Mouse (Mus musculus) embryonic facial prominence, embryonic 14.5 days (tissue): Measurements from ENCODE around the gene Olfr1555-ps1. TPM values are rescaled to one million over a fixed set of nuclear protein-coding genes. Genes with fewer than 3 reads are reported as not detected.

Experiments used
- ATAC-seq: fragments of 200-750 bp; cut with Nextera tagmentation; 2 replicates; pipeline ENCODE4 v1.8.0; 2017; ENCODE audit warnings: low read depth, moderate number of reproducible peaks, moderate TSS enrichment
- DNase-seq: peaks from one replicate; pipeline ENCODE4 v3.0.0-alpha.2; 2015; ENCODE audit warnings: low spot score
- H3K27ac ChIP-seq: fragments of 300-500 bp; sonication (generic); replicated peaks from 2 replicates; pipeline ENCODE4 v1.5.1; 2014; ENCODE audit warnings: low read depth, mild to moderate bottlenecking, low read length, moderate library complexity
- H3K27me3 ChIP-seq: fragments of 300-500 bp; sonication (generic); replicated peaks from 2 replicates; pipeline ENCODE4 v1.6.1; 2014; ENCODE audit warnings: low read length; ENCODE audit not compliant: control insufficient read depth, insufficient read depth
- H3K36me3 ChIP-seq: fragments of 300-500 bp; sonication (generic); 2 replicates; pipeline ENCODE4 v1.6.1; 2014; ENCODE audit warnings: low read length, mixed read lengths; ENCODE audit not compliant: control insufficient read depth, insufficient read depth
- H3K4me1 ChIP-seq: fragments of 300-500 bp; sonication (generic); 2 replicates; pipeline ENCODE4 v1.6.1; 2014; ENCODE audit warnings: antibody characterized with exemption, low read length; ENCODE audit not compliant: control insufficient read depth, insufficient read depth
- H3K4me2 ChIP-seq: fragments of 300-500 bp; sonication (generic); 2 replicates; pipeline ENCODE4 v1.6.1; 2014; ENCODE audit warnings: low read depth, mild to moderate bottlenecking, low read length, moderate library complexity, mixed read lengths
- H3K4me3 ChIP-seq: fragments of 300-500 bp; sonication (generic); 2 replicates; pipeline ENCODE4 v1.5.1; 2014; ENCODE audit warnings: low read depth, mild to moderate bottlenecking, low read length
- H3K9ac ChIP-seq: fragments of 300-500 bp; sonication (generic); 2 replicates; pipeline ENCODE4 v1.6.1; 2014; ENCODE audit warnings: low read depth, mild to moderate bottlenecking, low read length, moderate library complexity, mixed read lengths
- H3K9me3 ChIP-seq: fragments of 300-500 bp; sonication (generic); 2 replicates; pipeline ENCODE4 v1.6.1; 2016; ENCODE audit warnings: low read length; ENCODE audit not compliant: control insufficient read depth
- WGBS: fragments of 180-500 bp; shearing (Covaris S2); extraction: QIAGEN DNeasy Blood & Tissue Kit; methylation state at CpG from one replicate; pipeline ENCODE4 v1.1.7; 2014; 5-methylcytosine and 5-hydroxymethylcytosine counted together
- polyA plus RNA-seq: library from polyadenylated mRNA; unstranded; fragments of >200 nt; fragmentation: Nextera tagmentation; extraction: Ambion mirVana; gene quantifications from 2 replicates; pipeline ENCODE4 v1.2.1, GENCODE M21; 2014

Olfr1555-ps1 gene
- polyA plus RNA-seq, 1 experiment from 2014 or later, result 0.14 TPM

GRCm38 (mm10) chr19:12115797-12116196 lies 54.1 kb downstream of the Olfr1555-ps1 start, which contains the start of gene Olfr1428:
TSS of gene Olfr1428 (minus strand) at chr19:12115897.
- Histone ChIP-seq H3K36me3 (no peaks in the 10 kb centered on the region), H3K27ac (no peak within 1 kb of the TSS), H3K4me2 (no peak within 1 kb of the TSS), H3K27me3 (no peaks in the 10 kb centered on the region), H3K4me1 (no peaks in the 10 kb centered on the region), H3K9me3 (no peaks in the 10 kb centered on the region), H3K9ac (no peak within 1 kb of the TSS), H3K4me3 (no peak within 1 kb of the TSS)
- DNase-seq (no peak), ATAC-seq (no peak)
- 63% methylated on average over 1 of the region's 1 CpGs for WGBS

Other genes starting within 250 kb of the Olfr1555-ps1 start
- gene Osbp, start 204.2 kb downstream of the Olfr1555-ps1 start, polyA plus RNA-seq, result 9.0 and 10.1 TPM in 2 replicates
- gene Olfr1423, start 128.8 kb downstream of the Olfr1555-ps1 start, polyA plus RNA-seq, result not detected in 2 replicates
- gene Olfr1424, start 107.4 kb downstream of the Olfr1555-ps1 start, polyA plus RNA-seq, result not detected in 2 replicates
- gene Olfr1425, start 92.4 kb downstream of the Olfr1555-ps1 start, polyA plus RNA-seq, result not detected in 2 replicates
- not detected in 2 replicates for gene Olfr1426, start 78.1 kb downstream of the Olfr1555-ps1 start, polyA plus RNA-seq
- not detected in 2 replicates for gene Olfr1427, start 66.8 kb downstream of the Olfr1555-ps1 start, polyA plus RNA-seq
- 0.29 TPM in 1 of 2 replicates, not detected in the other for gene Olfr1428, start 54.2 kb downstream of the Olfr1555-ps1 start, polyA plus RNA-seq
- not detected in 2 replicates for gene Olfr76, start 46.9 kb downstream of the Olfr1555-ps1 start, polyA plus RNA-seq
- not detected in 2 replicates for gene Olfr1431, start 30.5 kb upstream of the Olfr1555-ps1 start, polyA plus RNA-seq
- 0.19 TPM in 1 of 2 replicates, not detected in the other for gene Olfr1432, start 62.5 kb upstream of the Olfr1555-ps1 start, polyA plus RNA-seq
- not detected in 2 replicates for gene Olfr262, start 71.5 kb upstream of the Olfr1555-ps1 start, polyA plus RNA-seq
- not detected in 2 replicates for gene Olfr235, start 90.9 kb upstream of the Olfr1555-ps1 start, polyA plus RNA-seq
- 0.15 TPM in 1 of 2 replicates, not detected in the other for gene Olfr1434, start 109.7 kb upstream of the Olfr1555-ps1 start, polyA plus RNA-seq
- not detected in 2 replicates for gene Olfr1436, start 129.0 kb upstream of the Olfr1555-ps1 start, polyA plus RNA-seq
- 0.28 TPM in 1 of 2 replicates, not detected in the other for gene Olfr1437, start 155.0 kb upstream of the Olfr1555-ps1 start, polyA plus RNA-seq
- gene Olfr1438-ps1, start 165.8 kb upstream of the Olfr1555-ps1 start, polyA plus RNA-seq, result not detected in 2 replicates
- 0.04 and 0.13 TPM in 2 replicates for gene Olfr1440, start 217.2 kb upstream of the Olfr1555-ps1 start, polyA plus RNA-seq
- gene Olfr1441, start 247.3 kb upstream of the Olfr1555-ps1 start, polyA plus RNA-seq, result 0.18 TPM in 1 of 2 replicates, not detected in the other